Mouse (Mus musculus): ENCODE measurements around the gene Cphx3.
"Not testable (repeated sequence)": the region's sequence is repeated elsewhere in the genome, so short reads cannot be mapped to it uniquely, and the experiment has no call there.

The Cphx3 gene

DNA sequence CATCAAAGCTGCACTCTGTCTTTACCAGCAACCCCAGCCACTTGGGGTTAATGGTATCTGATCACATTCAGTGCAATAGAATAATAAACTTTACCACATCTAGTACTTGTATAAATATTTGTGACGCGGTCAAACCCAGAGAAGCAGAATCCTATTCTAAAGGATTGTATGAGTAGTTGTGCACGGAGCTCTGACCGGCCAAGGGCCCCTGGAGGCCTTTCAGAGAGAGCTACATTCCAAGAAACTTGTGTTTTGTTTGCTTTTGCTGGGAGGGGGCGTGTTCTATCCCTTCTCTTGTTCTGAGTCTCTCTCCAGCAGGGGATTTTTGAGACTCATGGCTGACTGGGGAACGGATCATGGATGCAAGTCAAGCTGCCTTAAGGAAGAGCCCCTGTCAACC is 92.9 kb downstream of the Cphx3 start:
- DNase-seq (ENCODE audit: low spot score): not testable (repeated sequence)

DNA sequence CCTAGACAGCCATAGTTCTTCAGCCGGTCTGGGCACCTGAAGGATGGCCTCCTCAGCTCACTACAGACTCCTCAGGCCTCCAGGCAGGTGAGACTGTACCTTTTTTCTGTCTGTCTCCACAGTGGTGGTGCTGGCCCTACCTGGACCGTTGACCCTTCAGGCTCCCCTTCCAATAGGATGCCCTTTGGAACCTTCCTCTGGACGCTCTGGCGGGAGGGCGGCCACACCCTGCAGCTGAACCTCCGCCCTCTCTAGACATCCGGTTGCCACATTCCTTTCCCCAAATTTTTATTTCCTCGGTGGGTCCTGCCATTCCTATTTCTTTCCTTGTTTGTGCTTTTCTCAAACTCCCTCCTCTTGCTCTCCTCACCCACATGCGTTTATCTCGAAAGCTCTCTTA is 99.6 kb downstream of the Cphx3 start:
- not testable (repeated sequence) for DNase-seq (ENCODE audit: low spot score)

DNA sequence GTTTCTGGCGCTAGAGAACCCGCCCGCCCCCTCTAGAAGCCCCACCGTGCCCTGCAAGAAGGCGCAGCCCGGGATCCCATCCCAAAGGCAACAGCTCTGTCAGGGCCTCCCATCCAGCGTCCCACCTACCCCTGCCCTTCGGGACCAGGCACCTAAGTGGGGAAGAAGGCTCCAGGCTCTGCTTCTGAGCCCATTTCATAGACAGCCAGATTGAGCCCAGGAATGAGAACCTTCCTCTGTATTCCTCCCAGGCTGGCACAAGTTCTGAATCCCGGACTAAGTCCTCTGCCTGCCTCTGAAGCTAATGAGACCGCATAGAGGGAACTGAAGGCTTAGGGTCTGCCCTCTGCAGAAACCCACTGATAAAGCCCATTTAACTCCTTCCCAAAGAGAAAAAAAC is 100.3 kb downstream of the Cphx3 start, which contains the start of gene Plac9b:
Plac9b (minus strand) TSS at position 101 of the 400 bp plus-strand sequence.
- not testable (repeated sequence) for DNase-seq (ENCODE audit: low spot score)

DNA sequence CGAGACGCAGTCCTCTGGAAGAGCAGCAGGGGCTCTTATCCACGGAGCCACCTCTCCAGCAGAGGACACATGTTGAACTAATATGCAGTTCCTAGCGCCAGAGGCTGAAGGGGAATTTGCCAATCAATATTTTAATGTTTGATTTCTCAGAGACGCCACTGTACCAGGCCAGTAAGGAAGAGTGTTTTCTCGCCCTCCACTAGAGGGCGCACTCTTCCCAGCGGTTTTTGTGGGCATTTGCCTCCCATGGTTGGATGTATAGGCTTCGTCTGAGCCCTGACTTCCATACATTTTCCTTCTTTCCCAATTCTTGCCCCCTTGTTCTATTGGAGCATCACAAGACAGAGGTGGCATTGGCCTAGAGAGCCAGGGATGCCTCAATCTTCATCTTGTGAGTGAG is 104.5 kb downstream of the Cphx3 start:
- DNase-seq (ENCODE audit: low spot score): not testable (repeated sequence)

DNA sequence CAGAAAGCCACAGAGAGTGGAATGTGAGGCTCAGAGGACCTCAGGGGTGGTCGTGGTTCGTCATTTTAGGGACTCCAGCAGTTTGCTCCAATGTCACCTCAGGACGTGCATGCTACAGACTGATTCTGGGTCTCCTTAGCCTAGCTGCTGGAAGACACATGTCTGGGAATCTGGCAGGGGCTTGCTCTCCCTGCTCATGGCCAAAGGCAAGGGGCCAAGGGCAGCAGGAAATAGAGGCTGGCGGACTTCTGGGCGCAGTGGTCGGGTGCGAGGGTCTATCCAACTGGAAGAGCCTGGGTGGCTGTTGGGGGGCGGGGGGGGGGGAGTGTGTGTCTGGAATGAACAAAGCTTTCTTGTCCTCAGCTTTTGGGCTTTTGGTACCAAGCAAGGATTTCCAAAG is 106.3 kb downstream of the Cphx3 start:
- DNase-seq (ENCODE audit: low spot score): not testable (repeated sequence)

DNA sequence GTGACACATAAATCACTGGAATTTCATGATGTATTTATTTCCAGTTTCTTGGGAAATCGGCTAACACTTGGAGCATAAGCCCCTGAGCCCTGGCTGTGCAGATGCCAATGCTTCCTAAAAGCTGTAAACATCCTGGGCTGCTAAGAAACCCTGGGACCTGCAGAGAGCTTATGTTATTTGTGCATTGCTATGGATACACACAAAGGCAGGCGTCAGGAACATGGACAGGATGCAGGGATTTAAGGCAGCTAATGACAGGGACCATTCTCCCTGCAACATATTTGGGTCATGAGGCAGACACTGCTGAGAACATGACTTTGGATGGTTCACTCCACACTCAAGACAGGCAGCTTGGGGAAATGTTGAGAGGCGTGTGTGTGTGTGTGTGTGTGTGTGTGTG is 115.8 kb downstream of the Cphx3 start:
- not testable (repeated sequence) for DNase-seq (ENCODE audit: low spot score)

DNA sequence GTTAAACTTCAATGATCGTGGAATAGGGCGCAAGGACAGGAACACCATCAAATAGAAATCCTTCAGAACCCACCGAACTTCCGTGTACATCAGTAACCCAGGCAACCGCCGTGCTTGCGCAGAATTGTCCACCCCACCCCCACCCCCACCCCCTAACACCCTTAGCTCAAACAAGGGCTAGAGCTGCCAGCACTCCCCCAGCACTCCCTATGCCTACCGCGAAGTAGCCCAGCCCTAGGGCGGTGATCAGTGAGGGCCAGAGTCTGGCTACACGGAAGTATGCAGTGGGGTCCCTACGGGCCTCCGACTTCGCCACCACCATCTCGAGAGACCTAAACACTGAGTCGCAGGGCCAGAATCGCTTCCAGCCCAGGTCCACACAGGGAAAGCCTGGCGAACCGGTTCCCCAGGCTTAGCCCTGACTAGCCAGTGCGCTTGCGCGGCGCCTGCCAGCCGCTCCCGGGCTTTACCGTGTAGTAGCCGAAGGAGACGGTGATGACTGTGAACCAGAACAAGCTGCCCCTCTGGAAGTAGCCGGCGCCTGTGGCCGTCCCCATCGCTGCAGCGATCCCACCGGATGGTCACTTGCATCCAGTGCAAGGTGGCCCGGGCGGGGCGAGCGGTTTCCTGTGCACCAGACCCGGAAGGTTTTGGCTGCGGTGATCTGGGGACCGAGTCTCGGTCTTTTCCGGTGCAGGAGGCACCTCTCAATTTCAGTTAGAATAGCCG is 124.3 kb downstream of the Cphx3 start:
- DNase-seq (ENCODE audit: low spot score): not testable (repeated sequence)

DNA sequence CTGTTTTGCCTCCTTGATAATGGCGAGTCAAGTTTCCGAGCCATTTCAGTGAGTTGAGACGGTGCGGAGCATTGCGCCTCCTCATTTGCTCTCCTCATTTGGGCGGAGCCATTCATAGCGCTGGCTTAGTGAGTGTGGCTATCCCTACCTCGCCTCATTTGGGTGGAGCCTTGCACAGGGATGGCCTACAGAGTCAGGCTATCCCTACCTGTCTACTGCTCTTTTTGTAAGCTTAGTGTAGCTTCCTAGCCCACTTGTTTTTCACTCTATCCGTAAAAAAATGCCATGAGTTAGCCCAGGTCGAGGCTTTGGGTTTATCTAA is 124.8 kb downstream of the Cphx3 start, which contains the start of gene Tmem254b:
Tmem254b (minus strand) TSS at position 116 of the 322 bp plus-strand sequence.
- DNase-seq (ENCODE audit: low spot score): not testable (repeated sequence)

DNA sequence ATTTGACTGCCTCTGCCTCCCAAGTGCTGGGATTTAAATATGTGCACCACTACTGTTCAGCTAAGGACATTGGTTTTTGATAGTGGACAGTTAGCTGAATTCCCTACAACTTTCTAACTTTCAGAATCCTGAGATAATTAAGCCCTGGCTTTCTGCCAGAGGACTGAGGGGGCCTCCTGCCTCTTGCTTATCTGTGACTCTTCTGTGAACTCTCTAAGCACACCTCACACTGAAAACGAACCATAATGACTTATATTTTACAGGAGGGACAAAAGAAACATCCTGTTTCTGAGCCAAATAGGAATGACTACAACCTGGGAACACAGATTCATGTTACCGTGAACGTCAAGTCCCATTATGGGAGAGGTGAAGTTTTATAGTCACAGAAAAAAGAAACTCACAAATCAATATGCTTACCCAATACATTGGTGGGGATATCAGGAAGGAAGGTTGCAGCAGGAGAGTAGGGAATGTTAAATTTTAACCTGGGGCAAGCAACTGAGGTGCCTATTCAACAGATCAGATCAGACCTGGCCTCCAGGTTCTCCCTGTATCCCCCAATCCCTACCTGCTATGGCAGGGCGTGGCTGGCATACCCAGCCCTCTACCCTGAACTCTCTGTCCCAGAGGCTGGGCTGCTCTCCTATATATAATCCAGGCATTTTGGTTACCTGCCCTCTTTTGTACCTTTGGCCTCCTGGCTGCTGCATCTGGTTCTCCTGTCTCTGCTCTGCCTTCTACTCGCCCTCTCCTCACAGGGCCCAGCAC is 134.3 kb downstream of the Cphx3 start:
- not testable (repeated sequence) for DNase-seq (ENCODE audit: low spot score)

DNA sequence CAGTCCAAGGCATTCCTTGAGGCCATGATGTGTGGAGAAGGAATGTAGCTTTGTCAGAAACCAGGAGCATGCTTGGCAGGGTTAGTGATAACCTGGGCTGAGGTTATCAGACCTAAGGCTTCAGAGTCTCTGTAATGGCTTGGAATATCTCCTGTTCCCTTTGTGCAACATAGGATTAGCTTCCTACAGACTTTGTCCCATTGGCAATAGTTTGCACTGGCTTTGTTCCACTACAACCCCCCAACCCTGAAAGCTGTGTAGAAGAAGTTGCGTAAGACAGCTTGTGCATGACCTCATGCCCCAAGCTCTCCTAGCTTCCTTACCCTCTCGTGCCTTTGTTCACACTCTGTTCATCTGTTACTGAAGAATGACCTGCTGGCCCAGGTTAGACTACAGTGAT is 155.1 kb downstream of the Cphx3 start:
- DNase-seq (ENCODE audit: low spot score): not testable (repeated sequence)

DNA sequence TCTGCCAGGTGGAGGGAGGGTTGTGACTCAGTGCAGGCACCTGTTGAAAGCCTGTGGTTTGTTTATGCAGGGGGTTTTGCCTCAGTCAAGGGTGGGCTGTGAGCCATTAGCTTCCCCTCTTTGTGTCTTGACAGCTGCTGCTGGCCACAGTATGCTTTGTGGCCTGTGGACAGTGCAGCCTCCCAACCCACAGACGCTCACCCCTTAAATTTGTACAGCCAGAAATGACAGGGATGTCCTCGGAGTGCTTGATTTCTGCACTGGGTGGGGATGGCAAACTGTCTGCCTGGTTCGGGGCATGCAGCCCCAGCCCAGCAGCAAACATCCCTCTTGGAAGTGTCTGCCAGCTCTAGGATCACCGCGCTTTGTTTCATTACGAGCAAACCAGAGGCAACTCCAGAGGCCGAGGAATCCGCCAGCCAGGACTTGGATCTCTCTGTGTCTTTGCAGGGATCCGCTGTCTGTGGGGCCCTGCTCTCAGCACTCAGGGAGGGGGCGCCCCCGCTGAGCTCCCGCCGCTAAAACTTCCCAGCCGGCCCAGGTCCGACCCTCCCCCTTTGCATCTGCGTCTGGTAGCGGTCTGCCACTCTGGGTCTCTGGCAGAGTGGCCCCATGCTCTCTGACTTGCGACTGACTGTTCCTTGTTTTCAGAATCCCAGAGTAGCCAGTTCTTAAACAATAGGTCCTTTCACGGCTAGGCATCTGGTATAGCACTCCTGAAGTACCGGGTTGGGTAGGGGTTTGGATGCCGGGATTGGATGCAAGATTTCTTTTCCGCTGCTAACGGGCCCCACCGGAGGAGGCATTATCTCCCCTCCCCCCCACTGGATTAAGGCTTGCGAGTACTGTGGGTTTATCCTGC is 175.9 kb downstream of the Cphx3 start, which contains the start of gene Duxbl3:
Duxbl3 (plus strand) TSS at position 207 of the 862 bp plus-strand sequence.
- not testable (repeated sequence) for DNase-seq (ENCODE audit: low spot score)

DNA sequence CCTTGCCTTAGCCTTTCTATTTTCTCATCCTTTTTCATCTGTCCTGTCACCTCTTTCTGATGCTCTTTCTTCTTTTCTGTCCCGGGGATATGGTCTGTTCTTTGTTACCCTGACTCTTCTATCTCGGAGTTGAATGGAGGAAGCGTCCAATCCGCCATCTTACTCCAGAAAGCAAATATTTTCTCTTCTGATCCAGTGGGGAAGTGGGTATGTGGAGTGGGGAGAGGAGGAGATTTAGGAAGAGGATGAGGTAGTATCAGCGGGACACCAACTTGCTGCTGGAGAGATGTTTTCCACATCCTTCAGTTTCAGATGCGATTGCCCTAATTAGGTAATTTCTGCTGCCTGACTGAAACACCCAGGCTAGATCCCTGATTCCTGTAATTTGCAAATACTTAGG is 176.6 kb downstream of the Cphx3 start:
- DNase-seq (ENCODE audit: low spot score): not testable (repeated sequence)
